Mouse (Mus musculus) left cerebral cortex, postnatal 10 days (tissue): ENCODE results near the gene Zbtb2. TPM values are rescaled to one million over a fixed set of nuclear protein-coding genes. Genes with fewer than 3 reads are reported as not detected.
A peak's percentile ranks its signal among the peaks of the same experiment; 100 is the strongest.
"Not testable (repeated sequence)": the region's sequence is repeated elsewhere in the genome, so short reads cannot be mapped to it uniquely, and the experiment has no call there.

Experiments
- DNase-seq, 2 experiments: peaks; one replicate each; pipeline ENCODE4 v3.0.0; 2021 to 2022; ENCODE audit warnings: low spot score in 2 of 2, mixed read lengths in 1 of 2; ENCODE audit errors: extremely low spot score in 1 of 2
- intact Hi-C: fragments of 180-260 bp; cut with DNase I; formaldehyde crosslinking; loops from one replicate; pipeline ENCODE4 v1.15.1; 2025
- total RNA-seq, 2 experiments: library from RNA; stranded (reverse); gene quantifications; 2 replicates each; pipeline ENCODE4 v1.2.3; 2021

Zbtb2 gene
- 1 to 10 TPM; 9.3 to 9.4 TPM for total RNA-seq

- peak; percentile 26 to 88 for DNase-seq
- intact Hi-C loops = no loop called here
Observed at GRCm38 (mm10) chr10:4387701-4388383, at the start of gene Zbtb2. TSS of gene Zbtb2 (minus strand) at chr10:4388108.

GRCm38 (mm10) chr10:4435416-4435815 lies 47.5 kb upstream of the Zbtb2 start:
- DNase-seq = no peak
- intact Hi-C loops = no loop called here

GRCm38 (mm10) chr10:4433871-4434270 lies 46.0 kb upstream of the Zbtb2 start:
- intact Hi-C loops = not testable (repeated sequence)

GRCm38 (mm10) chr10:4432996-4433755 lies 45.3 kb upstream of the Zbtb2 start:
- intact Hi-C loops = no loop called here
- DNase-seq = no peak

More at GRCm38 (mm10) chr10:4433871-4434270, 46.0 kb upstream of the Zbtb2 start:
- DNase-seq = not testable (repeated sequence)

GRCm38 (mm10) chr10:4432123-4432931 lies 44.4 kb upstream of the Zbtb2 start, which contains the start of the genes Rmnd1 and Armt1:
TSS of gene Rmnd1 (minus strand) at chr10:4432388.
TSS of gene Armt1 (plus strand) at chr10:4432467.
- intact Hi-C loops = no loop called here
- DNase-seq = peak; percentile 91 to 98

- no peak for DNase-seq
- intact Hi-C loops = no loop called here
Observed at GRCm38 (mm10) chr10:4431746-4432122, 43.8 kb upstream of the Zbtb2 start.

GRCm38 (mm10) chr10:4430826-4431225 lies 42.9 kb upstream of the Zbtb2 start:
- peak in 1 of 2 experiments; percentile 40 for DNase-seq
- intact Hi-C loops = no loop called here

DNA sequence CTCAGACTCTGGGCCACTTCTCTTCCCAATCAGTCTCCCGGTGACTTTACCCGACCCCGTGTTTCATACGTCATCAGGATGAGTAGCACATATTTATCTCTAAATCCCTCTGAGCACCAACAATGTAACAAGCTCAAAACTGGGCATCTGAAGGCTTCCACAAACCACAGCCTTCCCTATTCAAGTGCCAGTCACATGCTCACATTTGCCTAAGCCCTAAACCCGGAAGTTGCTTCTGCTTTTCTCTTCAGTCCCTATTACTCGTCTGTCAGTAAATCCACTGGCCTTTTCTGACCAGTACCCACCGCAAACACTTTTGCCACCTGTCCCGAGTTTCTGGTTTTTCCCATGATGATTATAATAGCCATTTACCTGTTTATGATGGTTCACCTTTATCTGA lies 42.5 kb upstream of the Zbtb2 start:
- intact Hi-C loops = no loop called here

DNA sequence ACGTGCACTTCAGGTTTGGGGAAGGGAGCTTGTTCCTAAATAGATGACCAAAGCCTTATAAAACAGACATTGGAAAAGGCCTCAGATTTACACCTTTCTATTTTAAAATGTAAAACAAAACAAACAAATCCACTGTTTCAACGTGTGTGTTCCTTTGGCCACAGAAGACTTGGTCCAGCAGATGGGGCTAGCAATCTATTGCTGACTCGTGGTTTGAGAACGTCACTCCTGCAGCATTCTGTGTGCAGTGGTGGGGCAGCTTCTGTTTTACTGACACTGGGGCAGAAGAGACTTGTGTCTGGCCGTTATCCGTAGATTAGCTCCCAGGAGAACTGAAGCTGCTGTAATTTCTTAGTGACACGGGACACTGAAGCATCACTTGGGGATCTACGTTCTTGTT lies 37.3 kb upstream of the Zbtb2 start:
- DNase-seq = no peak
- intact Hi-C loops = no loop called here

More for the DNA sequence above, 42.5 kb upstream of the Zbtb2 start:
- DNase-seq = no peak

- DNase-seq = no peak
- intact Hi-C loops = loop anchor here (10.0 kb wide), 1 partner anchor 758 kb away; no protein-coding TSS in a partner anchor
Observed at GRCm38 (mm10) chr10:4407191-4407590, 19.3 kb upstream of the Zbtb2 start.

DNA sequence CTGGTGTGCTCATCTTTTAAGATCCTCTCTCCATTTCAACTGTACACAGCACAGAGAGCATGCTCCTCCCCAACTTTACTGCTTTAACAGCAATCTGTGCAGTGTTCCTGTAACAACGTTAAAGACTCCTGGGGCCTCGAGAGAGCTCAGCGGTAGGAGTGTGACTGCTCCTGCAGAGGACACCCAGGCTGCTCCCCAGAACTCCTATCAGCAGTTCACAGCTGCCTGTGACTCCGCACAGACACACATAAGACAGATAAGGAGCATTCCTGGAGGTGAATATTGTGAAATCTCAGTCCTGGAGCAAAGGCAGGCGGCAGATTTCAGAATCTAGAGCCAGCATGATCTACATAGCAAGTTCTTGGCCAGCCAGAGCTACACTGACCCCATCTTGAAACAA lies 17.6 kb upstream of the Zbtb2 start:
- intact Hi-C loops = loop anchor here (10.0 kb wide), 1 partner anchor 759 kb away; no protein-coding TSS in a partner anchor
- no peak for DNase-seq

DNA sequence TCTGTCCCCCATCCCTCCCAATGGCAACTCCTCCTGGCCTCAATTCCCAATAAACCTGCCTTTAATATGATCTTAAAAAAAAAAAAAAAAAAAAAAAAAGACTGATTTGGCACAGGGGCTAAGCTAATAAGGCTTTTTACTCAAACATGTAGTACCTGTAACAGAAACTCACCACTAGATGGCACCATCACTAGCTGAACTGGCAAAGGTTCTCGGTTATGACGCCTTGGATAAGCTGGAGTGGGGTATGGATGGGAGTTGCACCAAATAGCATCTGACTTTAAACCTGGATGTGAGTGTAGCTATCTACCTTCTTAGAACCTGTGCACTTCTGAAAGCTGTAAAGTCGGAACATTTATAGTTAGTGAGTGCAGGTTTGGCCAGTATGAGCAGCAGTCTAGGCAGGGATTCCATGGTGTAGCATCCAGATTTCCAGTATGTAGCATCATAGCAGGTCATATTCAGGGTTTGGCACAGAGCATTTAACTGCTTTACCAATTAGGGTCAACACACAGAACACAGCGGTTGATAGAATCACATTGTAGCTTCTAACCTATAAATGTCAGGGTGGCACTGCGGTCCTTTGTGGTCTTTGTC lies 17.1 kb upstream of the Zbtb2 start:
- DNase-seq = peak in 1 of 2 experiments; percentile 56
- intact Hi-C loops = loop anchor here (10.0 kb wide), 1 partner anchor 760 kb away; no protein-coding TSS in a partner anchor

- DNase-seq = no peak
- intact Hi-C loops = no loop called here
Observed at GRCm38 (mm10) chr10:4398058-4398457, 10.2 kb upstream of the Zbtb2 start.

DNA sequence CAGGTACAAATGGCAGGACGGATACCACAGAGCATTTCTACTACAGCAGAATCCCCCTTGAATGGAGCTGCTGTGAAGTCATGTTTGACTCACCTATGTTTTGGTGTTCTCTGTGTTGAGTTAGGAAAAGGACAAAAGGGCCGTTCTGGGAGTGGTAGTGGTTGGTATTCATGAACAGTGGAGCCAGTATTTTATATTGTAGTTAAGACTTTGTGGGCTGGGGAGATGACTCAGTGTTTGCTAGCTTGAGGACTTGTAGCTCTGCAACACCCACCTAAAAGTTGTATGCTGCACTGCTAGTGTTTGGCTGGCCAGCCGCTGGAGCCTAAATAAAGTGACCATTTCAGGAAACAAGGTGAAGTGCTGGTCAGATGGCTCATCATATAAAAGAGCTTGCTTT lies 7.4 kb upstream of the Zbtb2 start:
- intact Hi-C loops = no loop called here
- no peak for DNase-seq

- DNase-seq = peak in 1 of 2 experiments; percentile 47
- intact Hi-C loops = no loop called here
Observed at GRCm38 (mm10) chr10:4391851-4392250, 3.9 kb upstream of the Zbtb2 start.

DNA sequence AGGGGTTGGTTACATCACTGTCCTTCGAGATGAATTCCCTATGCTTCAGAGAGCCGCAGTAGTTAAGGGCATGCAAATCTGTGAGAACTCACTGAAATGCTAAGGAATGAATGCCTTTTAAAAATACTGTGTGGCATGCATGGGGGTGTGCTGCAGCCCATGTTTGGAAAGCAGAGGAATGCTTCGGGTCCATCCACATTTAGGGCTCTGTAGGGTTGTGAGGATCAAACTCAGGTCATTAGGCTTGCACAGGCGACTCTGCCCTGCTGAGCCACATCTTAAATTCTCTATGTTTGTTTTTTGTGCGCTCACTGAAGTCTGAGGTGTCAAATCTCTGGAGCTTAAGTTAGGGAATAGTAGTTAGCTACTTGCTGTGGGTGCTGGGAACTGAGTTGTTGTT lies 3.2 kb upstream of the Zbtb2 start:
- DNase-seq = no peak
- intact Hi-C loops = no loop called here

- intact Hi-C loops = no loop called here
- no peak for DNase-seq
Observed at GRCm38 (mm10) chr10:4390550-4390949, 2.6 kb upstream of the Zbtb2 start.

DNA sequence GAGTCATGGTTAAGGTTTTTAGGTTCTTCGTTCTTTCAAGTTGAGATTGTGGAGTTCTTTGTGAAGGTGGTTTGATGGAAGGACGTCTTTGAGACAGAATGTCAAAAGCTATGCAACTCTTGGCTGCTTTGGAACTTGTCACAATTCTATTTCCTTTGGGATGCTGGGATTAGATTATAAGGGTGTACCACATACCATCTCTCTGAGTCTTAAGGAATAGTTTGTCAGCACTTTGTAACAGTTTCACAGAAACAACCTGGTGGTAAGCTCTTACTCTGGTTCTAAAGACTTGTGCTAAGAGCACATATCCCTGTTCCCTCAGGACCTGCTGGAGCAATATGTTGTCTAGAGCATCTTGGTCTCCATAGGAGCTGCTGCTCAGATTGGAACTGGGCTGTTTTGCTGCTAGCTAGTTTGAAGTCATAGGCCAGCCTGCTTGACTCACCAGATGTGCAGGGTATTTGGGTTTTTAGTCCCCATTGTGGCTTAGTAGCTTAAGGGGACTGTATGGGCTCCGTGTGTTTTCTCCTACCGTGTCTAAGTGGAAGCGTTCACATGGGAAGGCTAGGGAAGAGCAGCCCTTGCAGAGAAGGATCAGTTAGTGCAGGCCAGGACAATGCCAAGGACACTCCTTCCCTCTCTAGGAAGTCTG lies 1.7 kb upstream of the Zbtb2 start:
- no peak for DNase-seq
- intact Hi-C loops = no loop called here
